Mouse (Mus musculus) hindbrain, embryonic 16.5 days (tissue): ENCODE results near the gene Mep1a. TPM values are rescaled to one million over a fixed set of nuclear protein-coding genes. Genes with fewer than 3 reads are reported as not detected.
A peak's percentile ranks its signal among the peaks of the same experiment; 100 is the strongest.

ENCODE experiments used
- ATAC-seq: fragments of 200-750 bp; cut with Nextera tagmentation; 2 replicates; pipeline ENCODE4 v1.8.0; 2017; ENCODE audit warnings: moderate TSS enrichment, moderate library complexity
- H3K27ac ChIP-seq: fragments of 300-500 bp; sonication (generic); 2 replicates; pipeline ENCODE4 v1.5.1; 2014; ENCODE audit warnings: low read depth, mild to moderate bottlenecking, control low read depth, low read length, moderate library complexity
- H3K27me3 ChIP-seq: fragments of 300-500 bp; sonication (generic); replicated peaks from 2 replicates; pipeline ENCODE4 v1.6.1; 2014; ENCODE audit warnings: low read length; ENCODE audit not compliant: control insufficient read depth, insufficient read depth
- H3K36me3 ChIP-seq: fragments of 300-500 bp; sonication (generic); 2 replicates; pipeline ENCODE4 v1.6.1; 2014; ENCODE audit warnings: mild to moderate bottlenecking, low read length, moderate library complexity, mixed read lengths; ENCODE audit not compliant: control insufficient read depth, insufficient read depth
- H3K4me1 ChIP-seq: fragments of 300-500 bp; sonication (generic); 2 replicates; pipeline ENCODE4 v1.6.1; 2014; ENCODE audit warnings: low read depth, low read length; ENCODE audit not compliant: control insufficient read depth, insufficient read depth
- H3K4me2 ChIP-seq: fragments of 300-500 bp; sonication (generic); 2 replicates; pipeline ENCODE4 v1.6.1; 2014; ENCODE audit warnings: mild to moderate bottlenecking, low read length, control low read depth, moderate library complexity
- H3K4me3 ChIP-seq: fragments of 300-500 bp; sonication (generic); 2 replicates; pipeline ENCODE4 v1.5.1; 2014; ENCODE audit warnings: mild to moderate bottlenecking, low read length, control low read depth, moderate library complexity
- H3K9ac ChIP-seq: fragments of 300-500 bp; sonication (generic); 2 replicates; pipeline ENCODE4 v1.6.1; 2014; ENCODE audit warnings: low read depth, mild to moderate bottlenecking, control low read depth, low read length, moderate library complexity
- H3K9me3 ChIP-seq: fragments of 300-500 bp; sonication (generic); 2 replicates; pipeline ENCODE4 v1.6.1; 2014; ENCODE audit warnings: mild to moderate bottlenecking, low read length, moderate library complexity; ENCODE audit not compliant: control insufficient read depth
- WGBS: fragments of 180-500 bp; shearing (Covaris S2); extraction: QIAGEN DNeasy Blood & Tissue Kit; methylation state at CpG from one replicate; pipeline ENCODE4 v1.1.7; 2014; 5-methylcytosine and 5-hydroxymethylcytosine counted together
- polyA plus RNA-seq: library from polyadenylated mRNA; unstranded; fragments of >200 nt; fragmentation: Nextera tagmentation; extraction: Ambion mirVana; gene quantifications from 2 replicates; pipeline ENCODE4 v1.2.1, GENCODE M21; 2015

Gene Mep1a
- polyA plus RNA-seq, 1 experiment from 2014 or later: 0.20 TPM

- no peak overlapping the region for H3K4me2 ChIP-seq
- H3K27ac ChIP-seq: no peak overlapping the region
- no peak for ATAC-seq
- 84% methylated on average over 3 of the region's 3 CpGs for WGBS
- H3K4me1 ChIP-seq: no peaks in the 10 kb centered on the region
- H3K27me3 ChIP-seq: no peaks in the 10 kb centered on the region
- no peak overlapping the region for H3K9ac ChIP-seq
- peaks cover under 1% of the 10 kb centered on the region; the same call in 1 of the 2 replicates for H3K9me3 ChIP-seq
- no peaks in the 10 kb centered on the region for H3K36me3 ChIP-seq
- H3K4me3 ChIP-seq: no peak overlapping the region
These were observed 17.6 kb upstream of the Mep1a start for GRCm38 (mm10) chr17:43520166-43520565.

GRCm38 (mm10) chr17:43518644-43519409 lies 16.2 kb upstream of the Mep1a start:
- H3K4me2 ChIP-seq: no peak overlapping the region; the same call in 1 of the 2 replicates
- no peaks in the 10 kb centered on the region for H3K4me1 ChIP-seq
- no peaks in the 10 kb centered on the region for H3K27me3 ChIP-seq
- no peak overlapping the region for H3K9ac ChIP-seq
- H3K27ac ChIP-seq: no peak overlapping the region
- H3K4me3 ChIP-seq: no peak overlapping the region
- peak; percentile 91 for ATAC-seq
- WGBS: 24% methylated on average over 18 of the region's 18 CpGs
- peaks cover 9% of the 10 kb centered on the region for H3K9me3 ChIP-seq
- no peaks in the 10 kb centered on the region for H3K36me3 ChIP-seq

DNA sequence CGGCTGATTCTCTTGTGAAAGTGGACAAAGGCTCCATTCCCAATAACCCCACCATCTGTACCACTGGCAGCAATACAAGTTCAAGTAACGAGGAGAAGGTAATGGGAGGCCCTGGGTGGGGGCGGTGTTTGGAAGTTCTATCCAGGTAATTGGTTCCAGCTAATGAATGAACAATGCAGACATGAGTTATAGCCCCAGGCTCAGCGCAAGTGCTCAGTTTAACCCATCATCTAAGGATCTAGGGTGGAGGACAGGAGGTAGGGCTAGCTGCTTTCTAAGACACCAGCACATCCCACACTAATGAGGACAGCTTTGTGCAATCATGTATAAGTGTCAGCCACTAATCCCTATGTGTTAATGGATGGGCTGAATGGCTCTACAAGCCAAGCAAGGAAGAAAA lies 8.2 kb upstream of the Mep1a start:
- H3K36me3 ChIP-seq: no peaks in the 10 kb centered on the region
- 61% methylated on average over 4 of the region's 4 CpGs for WGBS
- no peak overlapping the region for H3K9ac ChIP-seq
- H3K4me1 ChIP-seq: no peaks in the 10 kb centered on the region
- H3K4me3 ChIP-seq: no peak overlapping the region
- no peak overlapping the region for H3K27ac ChIP-seq
- H3K9me3 ChIP-seq: peaks cover 9% of the 10 kb centered on the region
- H3K27me3 ChIP-seq: no peaks in the 10 kb centered on the region
- no peak for ATAC-seq
- no peak overlapping the region for H3K4me2 ChIP-seq

- no peak overlapping the region for H3K4me2 ChIP-seq
- H3K9ac ChIP-seq: no peak overlapping the region
- H3K9me3 ChIP-seq: no peaks in the 10 kb centered on the region
- H3K36me3 ChIP-seq: no peaks in the 10 kb centered on the region
- WGBS: 72% methylated on average over 6 of the region's 6 CpGs
- H3K4me3 ChIP-seq: no peak overlapping the region
- H3K27ac ChIP-seq: no peak overlapping the region
- no peak for ATAC-seq
- no peaks in the 10 kb centered on the region for H3K4me1 ChIP-seq
- H3K27me3 ChIP-seq: no peaks in the 10 kb centered on the region
These were observed 2.0 kb upstream of the Mep1a start for GRCm38 (mm10) chr17:43504594-43504934.

DNA sequence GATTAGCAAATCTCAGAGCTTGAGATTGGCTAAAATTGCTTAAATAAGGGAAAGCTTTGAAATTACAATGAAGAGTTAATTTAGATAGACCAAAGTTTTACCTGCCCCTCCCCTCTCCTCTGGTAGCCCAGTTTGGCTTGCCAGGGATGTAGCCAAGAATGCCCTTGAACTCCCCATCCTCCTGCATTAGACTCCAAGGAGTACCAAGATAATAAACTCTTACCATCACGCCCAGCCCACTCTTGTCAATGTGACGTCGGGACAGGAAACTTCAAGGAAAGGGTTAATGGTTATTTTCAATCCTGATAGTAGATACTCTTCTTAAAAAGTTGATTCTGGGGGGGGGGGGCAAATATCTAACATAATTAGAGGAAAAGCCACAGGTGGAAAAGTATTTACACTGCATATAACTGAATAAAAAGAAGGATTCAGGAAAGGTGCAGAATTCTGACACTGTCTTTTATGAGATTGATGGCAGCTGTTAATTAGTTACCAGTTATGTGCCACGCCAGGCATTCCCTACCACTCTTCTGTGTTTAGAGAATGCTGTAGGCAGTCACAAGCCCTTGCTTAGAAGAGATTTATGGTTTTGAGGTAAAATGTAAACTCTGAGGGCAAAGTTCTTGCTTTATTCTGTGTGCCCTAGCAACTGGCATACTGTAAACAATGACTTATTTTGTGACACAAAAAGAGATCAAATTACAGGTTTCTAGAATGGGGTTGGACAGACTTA lies 1.4 kb upstream of the Mep1a start:
- no peak overlapping the region for H3K4me3 ChIP-seq
- no peaks in the 10 kb centered on the region for H3K27me3 ChIP-seq
- no peaks in the 10 kb centered on the region for H3K4me1 ChIP-seq
- H3K4me2 ChIP-seq: no peak overlapping the region
- no peak for ATAC-seq
- H3K9me3 ChIP-seq: no peaks in the 10 kb centered on the region
- 77% methylated on average over 4 of the region's 4 CpGs for WGBS
- H3K36me3 ChIP-seq: no peaks in the 10 kb centered on the region
- no peak overlapping the region for H3K9ac ChIP-seq
- H3K27ac ChIP-seq: no peak overlapping the region

DNA sequence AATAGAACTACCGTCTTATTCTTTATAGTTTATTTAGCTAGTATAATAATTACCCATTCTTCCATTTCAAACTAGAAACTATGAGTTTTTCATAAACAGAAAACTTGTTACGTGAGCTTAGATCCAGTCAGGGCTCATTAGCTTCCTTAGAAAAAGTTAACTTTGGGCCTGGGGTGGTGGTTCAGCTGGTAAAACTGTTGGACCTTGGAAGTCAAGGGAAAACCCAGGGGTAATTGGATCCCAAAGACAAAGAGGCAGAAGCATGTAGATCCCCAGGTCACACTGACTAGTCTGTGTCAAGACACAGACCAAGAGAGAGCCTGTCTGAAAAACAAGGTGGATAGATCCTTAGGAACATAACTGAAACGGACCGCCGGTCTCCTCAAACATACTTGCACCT lies 981 bp downstream of the Mep1a start:
- Histone ChIP-seq H3K4me1 (no peaks in the 10 kb centered on the region), H3K4me3 (no peak overlapping the region), H3K9ac (no peak overlapping the region), H3K9me3 (no peaks in the 10 kb centered on the region), H3K4me2 (no peak overlapping the region), H3K27me3 (no peaks in the 10 kb centered on the region), H3K27ac (no peak overlapping the region), H3K36me3 (no peaks in the 10 kb centered on the region)
- WGBS: 97% methylated on average over 5 of the region's 5 CpGs
- ATAC-seq: no peak

DNA sequence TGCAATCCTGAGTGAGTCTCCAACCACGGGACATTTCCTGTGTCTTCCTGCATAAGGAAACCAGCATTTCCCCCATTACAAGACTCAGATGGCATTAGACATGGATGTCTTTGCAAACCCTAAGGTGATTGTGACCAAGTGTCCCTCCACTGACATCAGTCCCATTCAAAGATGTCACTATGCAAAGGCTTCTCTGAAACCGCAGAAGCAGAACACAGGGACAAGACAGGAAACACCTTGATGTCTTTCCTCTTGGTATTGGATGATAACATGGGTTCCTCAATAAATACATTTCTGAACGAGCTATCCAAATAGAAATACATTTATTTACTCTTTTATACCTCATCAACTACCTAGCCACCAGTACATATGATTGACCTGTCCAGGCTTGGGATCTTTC lies 1.4 kb downstream of the Mep1a start:
- Histone ChIP-seq H3K4me1 (no peaks in the 10 kb centered on the region), H3K4me2 (no peak overlapping the region), H3K27ac (no peak overlapping the region), H3K27me3 (no peaks in the 10 kb centered on the region), H3K36me3 (no peaks in the 10 kb centered on the region), H3K4me3 (no peak overlapping the region), H3K9ac (no peak overlapping the region), H3K9me3 (no peaks in the 10 kb centered on the region)
- 78% methylated on average over 3 of the region's 3 CpGs for WGBS
- no peak for ATAC-seq

DNA sequence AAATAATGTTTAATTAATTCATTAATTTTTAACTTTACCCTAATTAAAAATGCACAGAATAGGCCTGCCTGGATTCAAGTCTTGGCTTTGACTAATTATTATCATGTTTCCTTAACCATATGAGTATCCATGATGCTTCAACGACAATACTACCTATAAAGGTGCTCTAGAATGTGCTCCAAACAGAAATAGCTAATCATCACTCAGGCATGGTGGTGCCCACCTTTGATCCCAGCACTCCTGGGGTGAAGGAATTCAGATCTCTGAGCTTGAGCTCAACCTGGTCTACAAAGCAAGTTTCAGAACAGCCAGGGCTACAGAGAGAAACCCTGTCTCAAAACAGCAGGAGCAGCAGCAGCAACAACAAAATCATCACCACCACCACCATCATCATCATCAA lies 2.1 kb downstream of the Mep1a start:
- no peak for ATAC-seq
- H3K9ac ChIP-seq: no peak overlapping the region
- no peak overlapping the region for H3K4me2 ChIP-seq
- no peak overlapping the region for H3K4me3 ChIP-seq
- 80% methylated on average over 1 of the region's 1 CpGs for WGBS
- H3K4me1 ChIP-seq: no peaks in the 10 kb centered on the region
- no peak overlapping the region for H3K27ac ChIP-seq
- no peaks in the 10 kb centered on the region for H3K27me3 ChIP-seq
- H3K9me3 ChIP-seq: no peaks in the 10 kb centered on the region
- H3K36me3 ChIP-seq: no peaks in the 10 kb centered on the region

GRCm38 (mm10) chr17:43497521-43497920 lies 5.1 kb downstream of the Mep1a start:
- Histone ChIP-seq H3K9me3 (no peaks in the 10 kb centered on the region), H3K27me3 (no peaks in the 10 kb centered on the region), H3K4me1 (no peaks in the 10 kb centered on the region), H3K4me2 (no peak overlapping the region), H3K4me3 (no peak overlapping the region), H3K9ac (no peak overlapping the region), H3K27ac (no peak overlapping the region), H3K36me3 (no peaks in the 10 kb centered on the region)
- ATAC-seq: no peak
- WGBS: 79% methylated on average over 4 of the region's 4 CpGs
